Mouse (Mus musculus) liver, embryonic 11.5 days (tissue): ENCODE measurements around the gene Hivep3. TPM values are rescaled to one million over a fixed set of nuclear protein-coding genes. Genes with fewer than 3 reads are reported as not detected.

Source experiments
- ATAC-seq: fragments of 200-750 bp; cut with Nextera tagmentation; replicated peaks from 2 replicates; pipeline ENCODE4 v1.8.0; 2017; ENCODE audit warnings: moderate number of reproducible peaks, mild to moderate bottlenecking, moderate TSS enrichment, moderate library complexity; ENCODE audit not compliant: low FRiP score
- DNase-seq: peaks from one replicate; pipeline ENCODE4 v3.0.0-alpha.2; 2017; ENCODE audit warnings: low spot score
- H3K27ac ChIP-seq: fragments of 300-500 bp; sonication (generic); 2 replicates; pipeline ENCODE4 v1.5.1; 2014; ENCODE audit warnings: mild to moderate bottlenecking, low read depth, low read length, control low read depth
- H3K27me3 ChIP-seq: fragments of 300-500 bp; sonication (generic); replicated peaks from 2 replicates; pipeline ENCODE4 v1.6.1; 2014; ENCODE audit warnings: low read length, mixed read lengths; ENCODE audit not compliant: control insufficient read depth, insufficient read depth
- H3K36me3 ChIP-seq: fragments of 300-500 bp; sonication (generic); 2 replicates; pipeline ENCODE4 v1.6.1; 2014; ENCODE audit warnings: mild to moderate bottlenecking, low read length, moderate library complexity, mixed read lengths; ENCODE audit not compliant: control insufficient read depth, insufficient read depth
- H3K4me1 ChIP-seq: fragments of 300-500 bp; sonication (generic); replicated peaks from 2 replicates; pipeline ENCODE4 v1.6.1; 2014; ENCODE audit warnings: low read length, mixed read lengths; ENCODE audit not compliant: control insufficient read depth, insufficient read depth
- H3K4me2 ChIP-seq: fragments of 300-500 bp; sonication (generic); 2 replicates; pipeline ENCODE4 v1.6.1; 2014; ENCODE audit warnings: mild to moderate bottlenecking, control low read depth, moderate library complexity
- H3K4me3 ChIP-seq: fragments of 300-500 bp; sonication (generic); 2 replicates; pipeline ENCODE4 v1.5.1; 2014; ENCODE audit warnings: low read depth, low read length, control low read depth
- H3K9ac ChIP-seq: fragments of 300-500 bp; sonication (generic); 2 replicates; pipeline ENCODE4 v1.6.1; 2014; ENCODE audit warnings: low read depth, low read length, control low read depth
- H3K9me3 ChIP-seq: fragments of 300-500 bp; sonication (generic); 2 replicates; pipeline ENCODE4 v1.6.1; 2016; ENCODE audit warnings: low read length, inconsistent platforms, mixed read lengths; ENCODE audit not compliant: control insufficient read depth
- WGBS: fragments of 180-500 bp; shearing (Covaris S2); extraction: QIAGEN DNeasy Blood & Tissue Kit; methylation state at CpG from one replicate; pipeline ENCODE4 v1.1.7; 2014; 5-methylcytosine and 5-hydroxymethylcytosine counted together
- polyA plus RNA-seq: library from polyadenylated mRNA; unstranded; fragments of >200 nt; fragmentation: Nextera tagmentation; extraction: Ambion mirVana; gene quantifications from 2 replicates; pipeline ENCODE4 v1.2.1, GENCODE M21; 2014

Hivep3 gene
- polyA plus RNA-seq, 1 experiment from 2014 or later = 2.7 TPM

DNA sequence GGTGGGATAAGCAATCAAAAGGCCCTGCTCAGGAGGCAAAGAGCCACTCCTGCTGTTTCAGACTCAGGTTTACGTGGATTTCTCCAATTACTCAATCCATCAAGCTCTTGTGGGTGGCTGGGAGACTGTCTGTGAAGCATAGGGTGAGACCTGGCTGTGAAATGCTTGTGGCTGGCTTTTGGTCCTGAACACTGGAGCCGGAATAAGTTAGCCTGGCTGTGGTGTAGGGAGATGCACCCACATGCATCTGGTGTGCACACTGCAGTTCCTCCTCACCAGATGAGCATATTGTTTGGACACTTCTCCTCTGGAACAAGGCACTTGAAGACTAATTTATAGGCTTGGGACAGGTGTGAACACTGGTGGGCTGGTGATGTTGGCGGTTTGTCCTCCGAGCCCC lies 170.7 kb downstream of the Hivep3 start:
- Histone ChIP-seq H3K9me3 (no peaks in the 10 kb centered on the region), H3K36me3 (no peaks in the 10 kb centered on the region), H3K4me3 (no peak overlapping the region), H3K9ac (no peak overlapping the region), H3K4me2 (no peak overlapping the region), H3K27me3 (no peaks in the 10 kb centered on the region), H3K27ac (no peak overlapping the region), H3K4me1 (no peaks in the 10 kb centered on the region)
- DNase-seq (no peak), ATAC-seq (no peak)
- WGBS = 82% methylated on average over 4 of the region's 4 CpGs

DNA sequence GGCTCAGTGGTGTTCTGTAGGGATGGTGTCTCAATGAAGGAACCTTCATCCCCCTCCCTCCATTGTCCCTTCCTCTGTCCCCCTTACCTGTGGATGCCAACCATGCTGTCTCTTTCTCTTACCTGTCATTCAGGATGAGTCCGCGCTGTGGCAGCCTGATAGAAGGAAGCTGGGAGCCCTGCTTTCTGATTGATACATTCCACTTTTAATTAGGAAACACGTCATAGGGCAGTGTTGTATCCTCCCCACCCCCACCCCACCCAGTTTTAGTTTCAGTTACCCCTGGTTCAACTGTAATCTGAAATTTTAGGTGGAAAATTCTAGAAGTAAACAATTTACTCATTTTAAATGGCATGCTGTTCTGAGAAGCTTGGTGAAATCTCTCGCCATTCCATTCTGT lies 173.5 kb downstream of the Hivep3 start:
- H3K4me3 ChIP-seq = no peak overlapping the region
- H3K9me3 ChIP-seq = no peaks in the 10 kb centered on the region
- H3K36me3 ChIP-seq = no peaks in the 10 kb centered on the region
- H3K4me2 ChIP-seq = no peak overlapping the region
- no peak overlapping the region for H3K27ac ChIP-seq
- no peaks in the 10 kb centered on the region for H3K4me1 ChIP-seq
- 80% methylated on average over 4 of the region's 4 CpGs for WGBS
- H3K27me3 ChIP-seq = no peaks in the 10 kb centered on the region
- no peak overlapping the region for H3K9ac ChIP-seq
- no peak for DNase-seq
- no peak for ATAC-seq

- Histone ChIP-seq H3K4me2 (no peak overlapping the region), H3K36me3 (no peaks in the 10 kb centered on the region), H3K9ac (no peak overlapping the region), H3K27me3 (no peaks in the 10 kb centered on the region), H3K9me3 (no peaks in the 10 kb centered on the region), H3K4me1 (no peaks in the 10 kb centered on the region), H3K27ac (no peak overlapping the region), H3K4me3 (no peak overlapping the region)
- DNase-seq = no peak
- ATAC-seq = no peak
- 58% methylated on average over 13 of the region's 13 CpGs for WGBS
Measured at GRCm38 (mm10) chr4:119911071-119911904, 177.7 kb downstream of the Hivep3 start.

DNA sequence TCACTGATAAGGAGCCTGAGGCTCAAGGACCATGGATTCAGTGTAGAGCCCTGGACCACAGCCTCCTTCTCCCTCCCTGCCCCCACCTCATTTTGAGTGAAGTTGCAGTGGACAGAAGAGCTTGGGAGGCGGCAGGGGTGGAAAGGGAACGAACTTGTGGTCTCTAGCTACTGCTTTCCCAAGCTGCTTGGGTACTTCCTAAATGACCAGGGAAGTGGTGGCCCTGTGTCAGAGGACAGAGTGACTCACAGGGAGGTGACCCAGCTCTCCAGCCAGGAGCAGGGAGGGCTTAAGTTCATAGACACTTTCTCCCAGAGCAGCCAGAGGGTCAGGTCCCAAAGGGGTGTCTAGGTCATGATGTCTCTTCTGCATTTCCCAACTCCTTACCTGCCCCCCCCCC lies 178.6 kb downstream of the Hivep3 start:
- Histone ChIP-seq H3K4me2 (no peak overlapping the region), H3K27me3 (no peaks in the 10 kb centered on the region), H3K27ac (no peak overlapping the region), H3K9me3 (no peaks in the 10 kb centered on the region), H3K4me3 (no peak overlapping the region), H3K4me1 (no peaks in the 10 kb centered on the region), H3K9ac (no peak overlapping the region), H3K36me3 (no peaks in the 10 kb centered on the region)
- ATAC-seq (no peak), DNase-seq (no peak)
- WGBS = 33% methylated on average over 2 of the region's 2 CpGs

DNA sequence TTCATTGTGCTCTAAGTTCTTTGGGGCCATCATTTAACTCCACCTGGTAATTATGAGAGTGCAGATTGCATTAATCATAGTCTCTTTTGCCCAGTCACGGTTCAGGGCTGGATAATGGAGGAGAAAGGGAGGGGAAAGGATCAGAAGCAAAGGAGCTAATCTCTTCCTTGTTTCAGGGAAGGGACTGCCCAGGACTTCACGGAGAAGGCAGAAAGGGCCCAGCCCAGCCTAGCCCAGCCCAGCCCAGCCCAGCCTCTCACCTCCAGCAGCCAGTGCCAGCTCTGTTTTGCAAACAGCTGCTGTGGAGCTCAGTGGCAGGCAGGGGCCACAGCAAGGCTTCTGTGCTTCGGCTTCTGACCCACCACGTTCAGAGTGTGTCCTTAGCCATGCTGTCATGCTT lies 180.6 kb downstream of the Hivep3 start:
- no peak overlapping the region for H3K4me3 ChIP-seq
- no peaks in the 10 kb centered on the region for H3K27me3 ChIP-seq
- no peaks in the 10 kb centered on the region for H3K9me3 ChIP-seq
- no peak for DNase-seq
- 36% methylated on average over 4 of the region's 4 CpGs for WGBS
- H3K4me2 ChIP-seq = no peak overlapping the region
- no peak for ATAC-seq
- H3K4me1 ChIP-seq = no peaks in the 10 kb centered on the region
- no peak overlapping the region for H3K9ac ChIP-seq
- no peak overlapping the region for H3K27ac ChIP-seq
- no peaks in the 10 kb centered on the region for H3K36me3 ChIP-seq

GRCm38 (mm10) chr4:119915069-119915468 lies 181.5 kb downstream of the Hivep3 start:
- Histone ChIP-seq H3K9ac (no peak overlapping the region), H3K4me2 (no peak overlapping the region), H3K4me3 (no peak overlapping the region), H3K36me3 (no peaks in the 10 kb centered on the region), H3K27me3 (no peaks in the 10 kb centered on the region), H3K4me1 (no peaks in the 10 kb centered on the region), H3K9me3 (no peaks in the 10 kb centered on the region), H3K27ac (no peak overlapping the region)
- 71% methylated on average over 2 of the region's 2 CpGs for WGBS
- no peak for ATAC-seq
- DNase-seq = no peak

GRCm38 (mm10) chr4:119917502-119917901 lies 183.9 kb downstream of the Hivep3 start:
- H3K27me3 ChIP-seq = no peaks in the 10 kb centered on the region
- DNase-seq = no peak
- H3K4me3 ChIP-seq = no peak overlapping the region
- H3K9ac ChIP-seq = no peak overlapping the region
- ATAC-seq = no peak
- no peaks in the 10 kb centered on the region for H3K9me3 ChIP-seq
- WGBS = 71% methylated on average over 7 of the region's 7 CpGs
- H3K27ac ChIP-seq = no peak overlapping the region
- H3K4me1 ChIP-seq = no peaks in the 10 kb centered on the region
- no peaks in the 10 kb centered on the region for H3K36me3 ChIP-seq
- H3K4me2 ChIP-seq = no peak overlapping the region

GRCm38 (mm10) chr4:119919349-119919748 lies 185.8 kb downstream of the Hivep3 start:
- ATAC-seq (no peak), DNase-seq (no peak)
- H3K27me3 ChIP-seq = no peaks in the 10 kb centered on the region
- no peak overlapping the region for H3K9ac ChIP-seq
- WGBS = 70% methylated on average over 5 of the region's 5 CpGs
- no peaks in the 10 kb centered on the region for H3K36me3 ChIP-seq
- H3K27ac ChIP-seq = no peak overlapping the region
- H3K4me3 ChIP-seq = no peak overlapping the region
- H3K4me1 ChIP-seq = no peaks in the 10 kb centered on the region
- no peaks in the 10 kb centered on the region for H3K9me3 ChIP-seq
- no peak overlapping the region for H3K4me2 ChIP-seq

DNA sequence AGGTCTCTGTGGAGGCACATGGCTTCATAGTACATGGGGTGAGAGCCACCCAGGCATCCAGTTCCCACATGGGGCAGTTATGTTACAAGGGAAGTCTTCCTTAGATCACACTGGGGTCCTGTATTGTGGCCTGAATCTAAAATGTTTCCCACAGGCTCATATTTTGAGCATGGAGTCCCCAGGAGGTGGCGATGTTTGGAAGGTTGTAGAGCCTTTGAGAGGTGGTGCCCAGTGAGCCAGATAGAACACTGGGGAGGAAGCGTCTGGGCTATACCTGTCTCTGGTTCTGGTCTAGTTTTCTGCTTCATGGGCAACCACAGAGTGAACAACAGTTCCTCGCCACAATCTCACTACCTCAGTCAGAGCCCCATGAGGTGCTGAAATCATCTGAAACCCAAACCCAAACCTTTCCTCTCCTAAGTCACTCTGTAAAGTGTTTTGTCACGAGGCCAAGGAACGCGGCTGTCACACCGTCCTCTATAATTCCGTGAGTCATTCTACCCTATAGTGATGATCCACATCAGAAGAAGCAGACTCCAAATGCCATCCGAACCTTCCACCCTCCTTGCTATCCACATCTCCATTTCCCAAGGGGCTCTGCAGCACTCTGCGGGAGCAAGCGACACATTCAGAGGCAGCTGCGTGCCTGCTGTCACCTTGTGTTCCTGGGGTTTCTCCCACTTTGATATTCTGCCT lies 187.6 kb downstream of the Hivep3 start:
- Histone ChIP-seq H3K4me1 (no peaks in the 10 kb centered on the region), H3K4me2 (no peak overlapping the region), H3K4me3 (no peak overlapping the region), H3K27ac (no peak overlapping the region), H3K27me3 (no peaks in the 10 kb centered on the region), H3K9me3 (no peaks in the 10 kb centered on the region), H3K9ac (no peak overlapping the region), H3K36me3 (no peaks in the 10 kb centered on the region)
- WGBS = 75% methylated on average over 12 of the region's 12 CpGs
- ATAC-seq (no peak), DNase-seq (no peak)
